Mouse (Mus musculus) lung, adult 18-20 months (tissue): ENCODE measurements around the gene Golga2.

ENCODE experiments used
- DNase-seq, 2 experiments: peaks; one replicate each; pipeline ENCODE4 v3.0.0; 2022; ENCODE audit warnings: mixed read lengths in 2 of 2

The Golga2 gene

GRCm38 (mm10) chr2:32287334-32287840 is at the start of gene Golga2:
Gene Golga2, plus strand, starts transcription at chr2:32287384.
- DNase-seq = peak in 1 of 2 experiments; percentile 29

GRCm38 (mm10) chr2:32237571-32237970 is 49.6 kb upstream of the Golga2 start:
- no peak for DNase-seq

- DNase-seq = no peak
These were observed 48.3 kb upstream of the Golga2 start for GRCm38 (mm10) chr2:32238708-32239435.

GRCm38 (mm10) chr2:32240591-32240990 is 46.6 kb upstream of the Golga2 start:
- no peak for DNase-seq

GRCm38 (mm10) chr2:32242986-32243385 is 44.2 kb upstream of the Golga2 start:
- DNase-seq = no peak

- no peak for DNase-seq
These were observed 40.4 kb upstream of the Golga2 start for GRCm38 (mm10) chr2:32246741-32247140.

GRCm38 (mm10) chr2:32248377-32249361 is 38.5 kb upstream of the Golga2 start:
- peak in 1 of 2 experiments; percentile 51 for DNase-seq

- peak; percentile 66 to 72 for DNase-seq
These were observed 35.2 kb upstream of the Golga2 start for GRCm38 (mm10) chr2:32251791-32252527.

- peak; percentile 30 to 61 for DNase-seq
These were observed 34.5 kb upstream of the Golga2 start for GRCm38 (mm10) chr2:32252658-32253057.

GRCm38 (mm10) chr2:32253352-32253751 is 33.8 kb upstream of the Golga2 start:
- DNase-seq = no peak

- no peak for DNase-seq
These were observed 32.6 kb upstream of the Golga2 start for GRCm38 (mm10) chr2:32254563-32254962.

GRCm38 (mm10) chr2:32256273-32256672 is 30.9 kb upstream of the Golga2 start:
- DNase-seq = no peak

- DNase-seq = no peak
These were observed 28.2 kb upstream of the Golga2 start for GRCm38 (mm10) chr2:32258887-32259533.

GRCm38 (mm10) chr2:32259657-32260417 is 27.3 kb upstream of the Golga2 start, which contains the start of gene Uck1:
Gene Uck1, minus strand, starts transcription at chr2:32260159.
- peak; percentile 92 to 94 for DNase-seq

- DNase-seq = peak; percentile 40 to 64
These were observed 26.5 kb upstream of the Golga2 start for GRCm38 (mm10) chr2:32260635-32261034.

- DNase-seq = no peak
These were observed 11.4 kb upstream of the Golga2 start for GRCm38 (mm10) chr2:32275823-32276222.

GRCm38 (mm10) chr2:32282289-32282688 is 4.9 kb upstream of the Golga2 start:
- no peak for DNase-seq

- peak; percentile 50 to 74 for DNase-seq
These were observed 4.5 kb upstream of the Golga2 start for GRCm38 (mm10) chr2:32282727-32283126.

GRCm38 (mm10) chr2:32283986-32284385 is 3.2 kb upstream of the Golga2 start:
- peak in 1 of 2 experiments; percentile 55 for DNase-seq

GRCm38 (mm10) chr2:32287923-32288367 is 761 bp downstream of the Golga2 start, which contains the start of gene Swi5:
Gene Swi5, minus strand, starts transcription at chr2:32288075.
- peak; percentile 98 to 99 for DNase-seq

GRCm38 (mm10) chr2:32288371-32288931 is 1.3 kb downstream of the Golga2 start:
- DNase-seq = peak in 1 of 2 experiments; percentile 62
